Mouse (Mus musculus) embryo, embryonic 10.5 days (tissue): Measurements from ENCODE around the gene Zfp451.
A peak's percentile ranks its signal among the peaks of the same experiment; 100 is the strongest.

ENCODE experiments used
- DNase-seq: peaks from one replicate; pipeline ENCODE4 v3.0.0-alpha.2; 2015; ENCODE audit warnings: low spot score

Gene Zfp451

DNA sequence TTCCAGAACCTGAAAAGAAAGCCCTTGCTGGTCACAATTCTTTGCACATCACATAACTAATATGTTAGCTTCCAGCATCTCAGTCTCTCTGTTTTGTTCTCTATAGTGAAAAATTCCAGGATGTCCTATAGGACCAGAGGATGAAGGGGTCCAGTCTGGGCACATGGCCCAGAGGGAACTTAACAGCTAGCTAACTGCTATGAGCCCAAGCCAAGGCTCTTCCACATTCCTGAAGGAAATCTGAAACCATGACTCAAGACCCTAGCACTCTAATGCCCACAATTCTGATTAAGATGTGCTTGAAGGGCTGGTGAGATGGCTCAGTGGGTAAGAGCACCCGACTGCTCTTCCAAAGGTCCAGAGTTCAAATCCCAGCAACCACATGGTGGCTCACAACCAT is 96.8 kb downstream of the Zfp451 start:
- no peak for DNase-seq

DNA sequence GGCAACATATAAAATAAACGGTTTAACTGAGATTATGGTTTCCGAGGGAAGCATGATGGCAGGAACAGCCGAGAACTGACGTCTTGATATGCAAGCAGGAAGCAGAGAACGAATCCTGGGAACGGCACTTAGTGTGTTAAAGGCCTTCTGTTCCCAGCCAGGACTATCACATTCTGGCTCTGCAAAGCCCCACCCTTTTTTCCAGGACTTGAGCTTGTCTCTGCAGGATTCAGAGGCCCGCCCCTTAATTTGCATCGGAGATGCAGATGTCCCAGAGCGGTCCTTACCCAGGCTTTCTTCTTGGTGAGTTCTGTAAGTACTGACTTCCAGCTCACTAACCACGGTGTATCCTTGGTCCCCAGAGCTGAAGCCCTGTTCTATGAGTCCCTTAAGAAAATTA is 99.6 kb downstream of the Zfp451 start:
- DNase-seq, result peak; percentile 77

DNA sequence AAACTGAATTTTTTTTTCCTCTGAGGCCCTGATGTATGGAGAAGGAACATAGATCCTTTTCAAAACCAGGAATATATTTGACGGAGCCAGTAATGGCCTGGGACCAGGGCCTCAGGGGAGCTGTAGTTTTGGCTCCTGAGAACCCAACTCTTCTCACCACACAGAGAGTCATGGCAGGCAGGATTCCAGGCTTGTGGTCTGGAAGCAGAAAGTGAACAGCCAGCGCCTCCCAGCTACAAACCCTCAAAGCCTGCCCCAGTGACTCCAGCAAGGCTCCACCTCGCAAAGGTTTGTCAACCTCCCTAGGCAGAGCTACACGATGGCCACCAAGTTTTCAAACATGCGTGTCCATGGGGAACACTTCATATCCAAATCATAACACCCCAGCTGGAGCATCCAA is 102.4 kb downstream of the Zfp451 start:
- no peak for DNase-seq
